Mouse (Mus musculus): ENCODE measurements at regions not wholly inside any gene's neighbourhood (a gene's known extent, or its start where the extent isn't known, plus 50 kb on each side); places are given as distances from the start of the nearest gene placed in this dataset.

GRCm38 (mm10) chr2:166485788-166486187 is 227.8 kb downstream of the Prex1 start:
- no peaks in the 10 kb centered on the region for H3K79me2 ChIP-seq (ENCODE audit: control insufficient read depth, insufficient read depth)
- H3K36me3 ChIP-seq (ENCODE audit: control insufficient read depth, insufficient read depth) = no peaks in the 10 kb centered on the region
- H3ac ChIP-seq (ENCODE audit: control insufficient read depth, insufficient read length) = no peak overlapping the region
- no peak for TF ChIP-seq POLR2A (IDR thresholded peaks at IDR 0.05; ENCODE audit: insufficient read length, low read depth)
- no peak for TF ChIP-seq MAX (IDR thresholded peaks at IDR 0.05; ENCODE audit: low read depth)
- TF ChIP-seq MYOD1 (IDR thresholded peaks at IDR 0.05; ENCODE audit: control insufficient read depth in 1 of 3, insufficient read length in 2 of 3, low read depth in 2 of 3) = peak in 2 of 3 experiments; percentile 55 to 59
- TF ChIP-seq TCF3 (IDR thresholded peaks at IDR 0.05; ENCODE audit: insufficient read length, low read depth) = no peak
- TF ChIP-seq REST (IDR thresholded peaks at IDR 0.05; ENCODE audit: insufficient read depth, insufficient read length) = no peak
- TF ChIP-seq SRF (IDR thresholded peaks at IDR 0.05; ENCODE audit: control insufficient read depth, insufficient read length, low read depth) = no peak
- TF ChIP-seq POLR2AphosphoS2 (IDR thresholded peaks at IDR 0.05; ENCODE audit: insufficient read length, low read depth) = no peak
- peak in 2 of 3 experiments; percentile 52 to 58 for TF ChIP-seq MYOG (IDR thresholded peaks at IDR 0.05; ENCODE audit: control insufficient read depth in 1 of 3, insufficient read depth in 1 of 3, insufficient read length in 2 of 3, low read depth in 2 of 3)
- TF ChIP-seq TCF12 (IDR thresholded peaks at IDR 0.05; ENCODE audit: insufficient read depth, poor library complexity, severe bottlenecking) = no peak
- TF ChIP-seq CEBPB (IDR thresholded peaks at IDR 0.05; ENCODE audit: insufficient read depth, poor library complexity, severe bottlenecking) = no peak
- TF ChIP-seq E2F4 (IDR thresholded peaks at IDR 0.05; ENCODE audit: insufficient read depth) = no peak
- H3K4me2 ChIP-seq (ENCODE audit: low read depth) = no peak overlapping the region
- no peaks in the 10 kb centered on the region for H3K27me3 ChIP-seq (ENCODE audit: control insufficient read depth, insufficient read depth, insufficient read length)
- H3K4me3 ChIP-seq = no peak overlapping the region

GRCm38 (mm10) chr2:166485361-166485760 is 228.3 kb downstream of the Prex1 start:
- Histone ChIP-seq H3K27me3 (ENCODE audit: control insufficient read depth, insufficient read depth, insufficient read length) (no peaks in the 10 kb centered on the region), H3K36me3 (ENCODE audit: control insufficient read depth, insufficient read depth) (no peaks in the 10 kb centered on the region), H3K79me2 (ENCODE audit: control insufficient read depth, insufficient read depth) (no peaks in the 10 kb centered on the region), H3ac (ENCODE audit: control insufficient read depth, insufficient read length) (no peak overlapping the region), H3K4me2 (ENCODE audit: low read depth) (no peak overlapping the region), H3K4me3 (no peak overlapping the region)
- no peak for TF ChIP-seq MYOD1 (IDR thresholded peaks at IDR 0.05; ENCODE audit: control insufficient read depth in 1 of 3, insufficient read length in 2 of 3, low read depth in 2 of 3)
- no peak for TF ChIP-seq USF1 (IDR thresholded peaks at IDR 0.05; ENCODE audit: low read depth)
- no peak for TF ChIP-seq MAX (IDR thresholded peaks at IDR 0.05; ENCODE audit: low read depth)
- TF ChIP-seq TCF3 (IDR thresholded peaks at IDR 0.05; ENCODE audit: insufficient read length, low read depth) = no peak
- no peak for TF ChIP-seq SRF (IDR thresholded peaks at IDR 0.05; ENCODE audit: control insufficient read depth, insufficient read length, low read depth)
- no peak for TF ChIP-seq REST (IDR thresholded peaks at IDR 0.05; ENCODE audit: insufficient read depth, insufficient read length)
- TF ChIP-seq POLR2AphosphoS2 (IDR thresholded peaks at IDR 0.05; ENCODE audit: insufficient read length, low read depth) = no peak
- TF ChIP-seq TCF12 (IDR thresholded peaks at IDR 0.05; ENCODE audit: insufficient read depth, poor library complexity, severe bottlenecking) = no peak

GRCm38 (mm10) chr2:166483617-166484319 is 229.9 kb downstream of the Prex1 start:
- Histone ChIP-seq H3K27me3 (ENCODE audit: control insufficient read depth, insufficient read depth, insufficient read length) (no peaks in the 10 kb centered on the region), H3K36me3 (ENCODE audit: control insufficient read depth, insufficient read depth) (no peaks in the 10 kb centered on the region), H3K79me2 (ENCODE audit: control insufficient read depth, insufficient read depth) (no peaks in the 10 kb centered on the region), H3ac (ENCODE audit: control insufficient read depth, insufficient read length) (no peak overlapping the region), H3K4me3 (no peak overlapping the region), H3K4me2 (ENCODE audit: low read depth) (no peak overlapping the region)
- TF ChIP-seq POLR2AphosphoS2 (IDR thresholded peaks at IDR 0.05; ENCODE audit: insufficient read length, low read depth) = no peak
- no peak for TF ChIP-seq POLR2A (IDR thresholded peaks at IDR 0.05; ENCODE audit: insufficient read length, low read depth)
- no peak for TF ChIP-seq MAX (IDR thresholded peaks at IDR 0.05; ENCODE audit: low read depth)
- TF ChIP-seq SRF (IDR thresholded peaks at IDR 0.05; ENCODE audit: control insufficient read depth, insufficient read length, low read depth) = no peak
- no peak for TF ChIP-seq E2F4 (IDR thresholded peaks at IDR 0.05; ENCODE audit: insufficient read depth)
- no peak for TF ChIP-seq REST (IDR thresholded peaks at IDR 0.05; ENCODE audit: insufficient read depth, insufficient read length)
- no peak for TF ChIP-seq USF1 (IDR thresholded peaks at IDR 0.05; ENCODE audit: low read depth)
- TF ChIP-seq TCF12 (IDR thresholded peaks at IDR 0.05; ENCODE audit: insufficient read depth, poor library complexity, severe bottlenecking) = no peak

- Histone ChIP-seq H3K36me3 (ENCODE audit: control insufficient read depth, insufficient read depth) (no peaks in the 10 kb centered on the region), H3K79me2 (ENCODE audit: control insufficient read depth, insufficient read depth) (no peaks in the 10 kb centered on the region), H3K4me2 (ENCODE audit: low read depth) (no peak overlapping the region), H3K4me3 (no peak overlapping the region), H3ac (ENCODE audit: control insufficient read depth, insufficient read length) (no peak overlapping the region), H3K27me3 (ENCODE audit: control insufficient read depth, insufficient read depth, insufficient read length) (no peaks in the 10 kb centered on the region)
- TF ChIP-seq POLR2A (IDR thresholded peaks at IDR 0.05; ENCODE audit: insufficient read length, low read depth) (no peak), MYOD1 (IDR thresholded peaks at IDR 0.05; ENCODE audit: control insufficient read depth in 1 of 3, insufficient read length in 2 of 3, low read depth in 2 of 3) (no peak), REST (IDR thresholded peaks at IDR 0.05; ENCODE audit: insufficient read depth, insufficient read length) (no peak), MYOG (IDR thresholded peaks at IDR 0.05; ENCODE audit: control insufficient read depth in 1 of 3, insufficient read depth in 1 of 3, insufficient read length in 2 of 3, low read depth in 2 of 3) (no peak), TCF12 (IDR thresholded peaks at IDR 0.05; ENCODE audit: insufficient read depth, poor library complexity, severe bottlenecking) (no peak), CEBPB (IDR thresholded peaks at IDR 0.05; ENCODE audit: insufficient read depth, poor library complexity, severe bottlenecking) (no peak), USF1 (IDR thresholded peaks at IDR 0.05; ENCODE audit: low read depth) (no peak), TCF3 (IDR thresholded peaks at IDR 0.05; ENCODE audit: insufficient read length, low read depth) (no peak), E2F4 (IDR thresholded peaks at IDR 0.05; ENCODE audit: insufficient read depth) (no peak), POLR2AphosphoS2 (IDR thresholded peaks at IDR 0.05; ENCODE audit: insufficient read length, low read depth) (no peak), MAX (IDR thresholded peaks at IDR 0.05; ENCODE audit: low read depth) (no peak), SRF (IDR thresholded peaks at IDR 0.05; ENCODE audit: control insufficient read depth, insufficient read length, low read depth) (no peak)
Observed at GRCm38 (mm10) chr2:166482720-166483616, 230.7 kb downstream of the Prex1 start.
